8 mouse cellular contexts compared by ENCODE assay signal in genomic region chr6:38298761-38299401, GRCm38 (mm10). TPM values are rescaled to one million over a fixed set of nuclear protein-coding genes. Genes with fewer than 3 reads are reported as not detected.
DNase-seq lines count a peak whose midpoint lies in the region; ATAC-seq and TF ChIP-seq lines count a peak whose summit lies in the region.

Gene Zc3hav1l, minus strand, starts transcription at chr6:38299259.

- H3K9me3 ChIP-seq in G1E (replicated peaks) = peaks cover 4% of the 10 kb centered on the region; the same call in 1 of the 2 replicates
- no peaks in the 10 kb centered on the region for H3K9me3 ChIP-seq in lung, postnatal 0 days (ENCODE audit: low read length)

- peaks cover 41% of the 10 kb centered on the region for H3K36me3 ChIP-seq in G1E (replicated peaks)
- peaks cover 12% of the 10 kb centered on the region; the same call in 1 of the 2 replicates for H3K36me3 ChIP-seq in lung, postnatal 0 days (ENCODE audit: insufficient read depth, low read length)

- peak within 1 kb of the TSS; percentile 73 for H3K27ac ChIP-seq in lung, postnatal 0 days (ENCODE audit: low read length)

- peak within 1 kb of the TSS; percentile 97 for H3K4me3 ChIP-seq in G1E (ENCODE audit: low read depth, low read length)
- H3K4me3 ChIP-seq in lung, postnatal 0 days (ENCODE audit: low read depth, low read length) = peak within 1 kb of the TSS; percentile 82

- no peak for TF ChIP-seq EP300 in lung, postnatal 0 days (IDR thresholded peaks at IDR 0.05)

- no peaks in the 10 kb centered on the region for H3K27me3 ChIP-seq in G1E (ENCODE audit: insufficient read depth, low read length)
- no peaks in the 10 kb centered on the region for H3K27me3 ChIP-seq in lung, postnatal 0 days (replicated peaks; ENCODE audit: insufficient read depth, low read length)

- 0% methylated on average over 43 of the region's 70 CpGs for WGBS in lung, postnatal 0 days

- peaks cover 23% of the 10 kb centered on the region for H3K4me1 ChIP-seq in G1E (ENCODE audit: insufficient read depth, low read depth, low read length)
- H3K4me1 ChIP-seq in lung, postnatal 0 days (ENCODE audit: insufficient read depth, low read depth, low read length) = no peaks in the 10 kb centered on the region

- peak within 1 kb of the TSS; percentile 56 for H3K9ac ChIP-seq in lung, postnatal 0 days (replicated peaks; ENCODE audit: low read depth)

- ATAC-seq in G1E (ENCODE audit: extremely low read depth, insufficient number of reproducible peaks, low FRiP score, poor library complexity, severe bottlenecking) = peak; percentile 65; the same call in 1 of the 2 replicates
- peak; percentile 77 to 83 for ATAC-seq in hematopoietic stem cell, adult 5-6 weeks (replicated peaks in 1 of 2; ENCODE audit: insufficient read depth in 1 of 2, low FRiP score in 2 of 2, low TSS enrichment in 1 of 2, low read depth in 1 of 2, poor library complexity in 2 of 2, severe bottlenecking in 2 of 2)
- ATAC-seq in lung, postnatal 0 days = peak; percentile 97

- peak; percentile 87 for DNase-seq in G1E (ENCODE audit: low spot score)
- peak; percentile 79 for DNase-seq in cerebellum, adult 11-12 months
- DNase-seq in forelimb bud, embryonic 11.5 days (ENCODE audit: low read depth, low spot score) = peak; percentile 84
- DNase-seq in layer of hippocampus, postnatal 10 days (ENCODE audit: low spot score in 2 of 2) = peak; percentile 68 to 76
- peak; percentile 81 for DNase-seq in lung, postnatal 0 days (ENCODE audit: low spot score)
- DNase-seq in ovary, postnatal 36 days (ENCODE audit: low spot score) = peak; percentile 82
- peak; percentile 67 to 73 for DNase-seq in thymus, postnatal 36 days

- TF ChIP-seq CTCF in G1E (IDR thresholded peaks at IDR 0.05; ENCODE audit: low read depth, low read length) = no peak
- no peak for TF ChIP-seq CTCF in lung, postnatal 0 days (IDR thresholded peaks at IDR 0.05)

- H3K4me2 ChIP-seq in lung, postnatal 0 days (replicated peaks; ENCODE audit: low read depth, low read length) = peak within 1 kb of the TSS; percentile 81

RNA-seq across cellular contexts. Expression of gene Zc3hav1l, which starts in this region (rescaled TPM):
- total RNA-seq in G1E (2014; fragmentation: Nextera tagmentation) (28.5 and 30.6 TPM in 2 replicates), G1E (2017) (4.5 and 5.6 TPM in 2 replicates)
- polyA plus RNA-seq in G1E (2012) = 7.3 and 7.5 TPM in 2 replicates
- 5.3 and 6.9 TPM in 2 replicates for total RNA-seq in hematopoietic stem cell, adult 5-6 weeks (2017)
- 1 to 10 TPM; 3.6 to 4.1 TPM for total RNA-seq in layer of hippocampus, postnatal 10 days (2021)
- 2.1 and 2.6 TPM in 2 replicates for polyA plus RNA-seq in lung, postnatal 0 days (2015; fragmentation: Nextera tagmentation; extraction: Ambion mirVana)

Comparison
In these comparisons a context has a peak if more than half of its experiments do, and no peak if none do; other contexts are left out.
1. Peak in every context shown above with its lines: DNase-seq, ATAC-seq, H3K4me3 ChIP-seq and H3K27ac ChIP-seq.